Mouse (Mus musculus) ovary, postnatal 36 days (tissue): ENCODE results near the gene Pitpnm3.

ENCODE experiments used
- DNase-seq: peaks from one replicate; pipeline ENCODE4 v3.0.0; 2022; ENCODE audit warnings: low spot score, mixed read lengths

The Pitpnm3 gene

GRCm38 (mm10) chr11:72050895-72051858 is 84.4 kb downstream of the Pitpnm3 start:
- DNase-seq = peak; percentile 27

GRCm38 (mm10) chr11:72050168-72050894 is 85.2 kb downstream of the Pitpnm3 start:
- peak; percentile 12 for DNase-seq

GRCm38 (mm10) chr11:72049171-72049759 is 86.3 kb downstream of the Pitpnm3 start:
- DNase-seq = no peak

- no peak for DNase-seq
Measured at GRCm38 (mm10) chr11:72048730-72049129, 86.8 kb downstream of the Pitpnm3 start.

- no peak for DNase-seq
Measured at GRCm38 (mm10) chr11:72044231-72044630, 91.3 kb downstream of the Pitpnm3 start.

GRCm38 (mm10) chr11:72042631-72043030 is 92.9 kb downstream of the Pitpnm3 start:
- no peak for DNase-seq

- DNase-seq = peak; percentile 80
Measured at GRCm38 (mm10) chr11:72041768-72042607, 93.6 kb downstream of the Pitpnm3 start, which contains the start of gene Pimreg. Gene Pimreg, plus strand, starts transcription at chr11:72042032.

- DNase-seq = no peak
Measured at GRCm38 (mm10) chr11:72041290-72041767, 94.2 kb downstream of the Pitpnm3 start.

- DNase-seq = no peak
Measured at GRCm38 (mm10) chr11:72039599-72040386, 95.8 kb downstream of the Pitpnm3 start.

GRCm38 (mm10) chr11:72037996-72038395 is 97.6 kb downstream of the Pitpnm3 start:
- DNase-seq = peak; percentile 59

GRCm38 (mm10) chr11:72037409-72037808 is 98.2 kb downstream of the Pitpnm3 start, which contains the start of gene Aipl1:
Gene Aipl1, minus strand, starts transcription at chr11:72037509.
- DNase-seq = no peak

- no peak for DNase-seq
Measured at GRCm38 (mm10) chr11:72032589-72032988, 103.0 kb downstream of the Pitpnm3 start.

GRCm38 (mm10) chr11:72032091-72032490 is 103.5 kb downstream of the Pitpnm3 start:
- no peak for DNase-seq

GRCm38 (mm10) chr11:72031353-72031752 is 104.2 kb downstream of the Pitpnm3 start:
- DNase-seq = no peak

GRCm38 (mm10) chr11:72029143-72029542 is 106.4 kb downstream of the Pitpnm3 start:
- DNase-seq = peak; percentile 53

GRCm38 (mm10) chr11:72027836-72028235 is 107.7 kb downstream of the Pitpnm3 start:
- no peak for DNase-seq

GRCm38 (mm10) chr11:72026516-72026915 is 109.1 kb downstream of the Pitpnm3 start:
- DNase-seq = no peak

GRCm38 (mm10) chr11:72025843-72026242 is 109.7 kb downstream of the Pitpnm3 start:
- no peak for DNase-seq

GRCm38 (mm10) chr11:72024193-72024781 is 111.3 kb downstream of the Pitpnm3 start:
- DNase-seq = peak; percentile 37

- no peak for DNase-seq
Measured at GRCm38 (mm10) chr11:72023581-72023980, 112.0 kb downstream of the Pitpnm3 start.
